Mouse (Mus musculus) G1E-ER4 (cell line): Measurements from ENCODE around the gene E2f2. TPM values are rescaled to one million over a fixed set of nuclear protein-coding genes. Genes with fewer than 3 reads are reported as not detected.

Experiments used
- GATA1 ChIP-seq: IDR thresholded peaks from one replicate; pipeline ENCODE4 v1.8.0; 2012; ENCODE audit warnings: low read length, inconsistent platforms
- polyA plus RNA-seq: library from polyadenylated mRNA; stranded (reverse); fragments of >175 nt; gene quantifications from 2 replicates; pipeline ENCODE4 v1.2.3, GENCODE M21; 2012

Gene E2f2
- 42.9 and 49.6 TPM in 2 replicates for polyA plus RNA-seq

DNA sequence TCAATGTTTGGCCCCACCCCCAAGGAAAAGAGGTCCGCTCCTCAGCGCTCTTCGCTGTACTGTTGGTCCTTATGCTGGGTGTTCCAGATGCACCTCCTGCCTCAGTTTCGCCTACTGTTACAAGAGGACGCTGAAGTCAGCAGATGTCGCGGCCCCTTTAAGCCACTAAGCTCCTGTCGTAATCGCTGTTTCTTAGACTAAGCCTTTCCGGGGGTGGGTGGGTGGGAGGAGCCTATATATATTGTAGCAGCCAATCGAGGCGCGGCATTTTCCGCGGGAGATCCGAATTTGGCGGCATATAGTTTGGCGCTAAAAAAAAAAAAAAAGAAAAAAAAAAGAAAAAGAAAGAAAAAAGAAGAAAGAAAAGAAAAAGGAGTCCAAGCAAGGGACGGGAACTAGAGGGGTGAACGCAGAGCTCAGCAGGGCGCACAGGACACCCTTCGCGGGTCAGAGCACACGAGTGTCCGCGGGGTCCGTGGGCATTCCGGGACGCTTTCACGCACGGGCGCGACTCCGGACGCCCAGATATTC lies at the start of gene E2f2:
E2f2 (plus strand) TSS at position 384 of the 531 bp plus-strand sequence.
- no peak for TF ChIP-seq GATA1

- no peak for TF ChIP-seq GATA1
These were observed 48.9 kb upstream of the E2f2 start for GRCm38 (mm10) chr4:136123111-136123791.

- TF ChIP-seq GATA1, result no peak
These were observed 48.4 kb upstream of the E2f2 start for GRCm38 (mm10) chr4:136123792-136124161.

- no peak for TF ChIP-seq GATA1
These were observed 47.6 kb upstream of the E2f2 start for GRCm38 (mm10) chr4:136124581-136124980.

DNA sequence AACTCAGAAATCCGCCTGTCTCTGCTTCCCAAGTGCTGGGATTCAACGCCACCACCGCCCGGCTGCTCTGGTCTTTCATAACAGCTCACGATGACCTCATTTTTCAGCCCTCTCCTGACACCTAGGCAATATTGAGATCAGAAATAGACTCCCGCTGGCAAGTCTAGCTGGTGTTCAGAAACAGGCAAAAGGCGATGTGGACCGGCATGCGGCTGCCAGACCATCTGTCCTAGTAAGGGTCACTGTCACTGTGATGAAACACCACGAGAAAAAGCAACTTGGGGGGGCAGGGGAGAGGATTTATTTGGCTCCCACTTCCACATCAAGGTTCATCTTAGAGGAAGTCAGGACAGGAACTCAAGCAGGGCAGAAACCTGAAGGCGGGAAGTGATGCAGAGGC lies 46.7 kb upstream of the E2f2 start:
- no peak for TF ChIP-seq GATA1

DNA sequence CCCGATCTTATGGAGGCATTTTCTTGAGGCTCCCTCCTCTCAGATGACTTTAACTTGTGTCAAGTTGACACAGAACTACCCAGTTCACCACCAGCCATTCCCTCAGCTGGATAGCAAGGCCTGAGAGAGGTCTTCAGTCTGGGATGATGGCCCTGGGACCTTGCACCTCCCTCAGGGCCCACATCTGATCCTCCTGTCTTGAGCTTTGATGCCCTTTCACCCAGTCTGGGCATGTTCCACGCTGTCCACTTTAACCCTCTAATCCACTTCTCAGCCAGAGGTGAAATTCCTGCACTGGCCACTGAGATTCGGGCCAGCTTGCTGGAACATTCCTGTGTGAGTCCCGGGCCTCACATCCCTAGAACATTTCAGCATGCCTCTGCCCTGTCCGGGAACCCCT lies 46.2 kb upstream of the E2f2 start:
- TF ChIP-seq GATA1, result no peak

DNA sequence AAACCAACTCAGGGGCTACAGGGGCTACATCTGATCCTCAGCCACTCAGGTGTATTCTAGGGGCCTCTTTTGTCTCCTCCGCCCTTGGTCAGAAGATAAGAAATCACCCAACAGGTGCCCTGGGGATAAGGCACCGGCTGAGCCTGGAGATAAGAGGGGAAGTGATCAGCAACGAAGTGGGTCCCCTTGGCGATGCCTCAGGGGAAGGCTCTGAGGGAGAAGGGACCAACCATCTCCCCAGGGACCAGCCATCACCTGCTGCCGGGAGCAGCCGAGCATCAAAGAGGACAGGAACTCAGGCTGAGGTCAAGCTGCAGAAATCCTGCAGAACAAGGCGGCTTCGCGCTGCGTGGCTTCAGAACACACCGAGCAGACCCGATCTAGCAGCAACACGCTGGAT lies 44.5 kb upstream of the E2f2 start:
- TF ChIP-seq GATA1, result no peak

DNA sequence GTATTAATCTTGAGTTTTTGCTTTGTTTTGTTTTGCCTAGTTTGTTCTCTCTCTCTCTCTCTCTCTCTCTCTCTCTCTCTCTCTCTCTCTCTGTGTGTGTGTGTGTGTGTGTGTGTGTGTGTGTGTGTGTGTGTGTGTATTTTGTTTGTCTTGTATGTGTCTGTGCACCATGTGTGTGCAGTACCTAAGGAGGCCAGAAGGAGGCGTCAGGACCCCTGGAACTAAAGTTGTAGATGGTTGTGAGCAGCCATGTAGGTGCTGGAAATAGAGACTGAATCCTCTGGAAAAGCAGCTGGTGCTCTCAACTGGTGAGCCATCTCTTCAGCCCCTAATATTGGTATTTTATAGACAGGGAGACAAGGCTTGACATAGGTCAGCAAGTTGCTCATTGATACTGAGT lies 42.4 kb upstream of the E2f2 start:
- TF ChIP-seq GATA1, result no peak

DNA sequence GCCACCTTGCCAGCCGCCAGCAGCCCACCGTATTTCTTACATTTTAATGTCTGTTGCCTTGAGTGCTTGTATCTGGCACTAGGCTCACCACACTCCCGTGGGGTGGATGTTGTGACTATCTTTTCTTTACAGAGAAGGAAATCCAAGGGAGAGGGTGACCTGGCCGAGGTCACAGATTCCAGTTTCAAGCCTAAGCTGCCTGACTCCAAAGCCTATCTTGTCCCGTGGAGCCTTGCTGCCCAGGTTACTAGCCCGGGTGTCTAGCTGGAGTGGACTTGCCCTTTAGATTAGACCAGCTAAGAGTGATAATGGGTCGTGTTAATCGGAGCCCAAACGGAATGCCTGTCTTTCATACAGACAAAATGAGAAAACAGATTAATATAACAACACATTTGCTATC lies 38.4 kb upstream of the E2f2 start:
- no peak for TF ChIP-seq GATA1

DNA sequence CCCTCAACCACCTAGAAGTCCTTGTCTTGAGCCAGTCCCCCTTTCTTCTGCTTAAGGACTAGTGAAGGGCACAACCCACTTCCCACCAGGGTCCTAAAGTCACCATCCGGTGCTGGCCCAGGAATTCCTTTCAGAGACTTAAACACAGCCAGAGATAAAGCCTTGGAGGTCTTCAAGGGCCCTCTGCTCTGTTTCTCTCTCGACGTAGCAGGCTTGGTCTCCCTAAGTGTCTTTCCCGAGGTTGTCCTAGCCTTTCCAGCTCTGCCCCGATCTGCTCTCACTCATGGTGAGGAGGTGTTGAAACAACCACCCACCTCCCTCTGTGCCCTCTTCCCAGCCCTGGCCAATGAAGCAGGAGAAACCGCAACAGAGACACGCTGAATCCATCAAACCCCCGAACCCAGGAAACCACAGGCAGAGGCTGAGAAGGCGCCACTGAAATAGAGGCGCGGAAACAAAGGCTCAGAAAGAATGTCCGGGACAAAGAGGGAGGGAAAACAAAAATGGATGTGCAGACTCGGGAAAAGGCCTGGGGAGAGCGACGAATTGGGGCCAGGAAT lies 37.7 kb upstream of the E2f2 start:
- no peak for TF ChIP-seq GATA1

GRCm38 (mm10) chr4:136134978-136135873 lies 37.0 kb upstream of the E2f2 start:
- TF ChIP-seq GATA1, result no peak

- no peak for TF ChIP-seq GATA1
These were observed 36.1 kb upstream of the E2f2 start for GRCm38 (mm10) chr4:136135874-136136728.

DNA sequence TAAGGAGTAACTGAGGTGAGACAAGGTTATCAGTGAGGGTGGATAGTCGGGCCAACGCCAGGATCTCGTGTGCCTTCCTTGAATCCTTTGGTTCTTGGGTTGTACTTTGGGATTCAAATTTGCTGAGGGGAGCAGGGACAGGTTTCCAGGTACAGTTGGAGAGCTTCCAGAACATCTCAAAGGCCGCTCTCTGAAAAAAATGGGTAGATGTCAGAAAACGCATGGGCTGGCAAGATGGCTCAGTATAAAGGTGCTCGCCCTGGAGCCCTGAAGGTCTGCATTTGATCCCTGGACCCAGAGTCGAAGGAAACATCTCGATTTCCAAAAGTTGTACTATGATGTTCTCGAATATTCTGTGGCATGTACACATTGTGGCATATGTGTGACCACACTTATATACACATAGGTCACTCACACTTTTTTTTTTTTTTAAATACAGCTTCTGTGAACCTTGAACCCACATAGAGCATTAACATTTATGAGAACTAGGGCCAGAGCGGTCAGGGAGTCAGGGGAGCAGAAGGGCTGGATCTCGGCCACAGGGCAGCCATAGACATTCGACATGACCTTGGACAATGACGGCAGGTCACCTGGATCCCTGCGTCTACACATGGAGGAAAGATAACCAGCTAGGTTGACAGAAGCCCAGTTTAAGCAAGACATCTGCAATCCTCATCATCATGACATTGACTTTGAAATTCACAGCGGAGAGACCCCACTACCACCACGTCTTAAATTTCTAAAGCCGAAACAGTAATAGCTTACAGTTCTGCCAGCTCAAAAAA lies 32.7 kb upstream of the E2f2 start:
- no peak for TF ChIP-seq GATA1

DNA sequence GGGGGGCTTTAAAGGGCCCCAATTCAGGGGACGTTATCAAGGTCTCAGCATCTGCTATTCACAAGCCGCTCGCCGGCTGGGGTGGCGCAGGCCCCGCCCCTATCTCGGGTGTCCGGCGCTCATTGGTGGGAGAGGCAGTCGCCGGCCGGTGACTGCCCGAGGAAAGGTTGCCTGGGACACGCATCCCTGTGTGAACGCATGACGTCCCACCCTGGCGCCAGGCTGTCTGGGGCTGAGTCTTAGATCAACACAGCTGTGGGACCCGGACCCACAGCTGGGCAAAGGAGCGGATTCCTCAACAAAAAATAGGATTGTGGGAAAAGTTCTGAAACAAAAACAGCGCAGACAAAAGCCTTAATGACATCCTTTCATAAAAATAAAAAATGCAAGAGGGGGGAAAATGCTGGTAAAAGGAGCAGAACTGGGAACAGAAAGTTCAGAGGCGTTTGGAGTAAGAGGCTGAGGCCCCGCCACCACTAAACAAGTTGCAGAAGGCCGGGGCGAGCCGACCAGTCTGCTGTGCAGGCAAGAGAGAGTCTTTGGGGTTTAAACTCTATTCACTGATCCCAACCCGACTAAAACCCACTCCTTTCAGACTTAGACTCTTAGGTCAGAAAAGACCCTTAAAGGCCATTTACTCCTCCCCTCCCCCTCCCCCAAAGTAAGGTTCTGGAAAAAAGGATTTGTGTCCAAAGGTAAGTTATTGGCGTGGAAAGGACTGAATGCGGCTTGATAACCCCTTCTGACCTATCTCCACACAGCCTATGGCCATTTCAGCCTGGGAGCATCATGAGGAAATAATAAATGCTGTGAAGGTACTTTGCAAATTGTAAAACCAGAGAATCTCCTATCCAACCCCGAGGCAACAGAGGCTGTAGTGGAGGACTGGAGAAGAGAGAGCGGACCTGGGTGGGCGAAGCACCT lies 31.6 kb upstream of the E2f2 start:
- TF ChIP-seq GATA1, result no peak
